Mouse (Mus musculus): Measurements from ENCODE around the gene St3gal3.

Gene St3gal3

GRCm38 (mm10) chr4:117887920-117888319 lies 246.8 kb downstream of the St3gal3 start:
- no peak for DNase-seq

GRCm38 (mm10) chr4:117887133-117887532 lies 247.6 kb downstream of the St3gal3 start, which contains the start of gene Atp6v0b:
TSS of gene Atp6v0b (minus strand) at chr4:117887333.
- peak; percentile 96 for DNase-seq

- no peak for DNase-seq
Observed at GRCm38 (mm10) chr4:117886644-117887043, 248.1 kb downstream of the St3gal3 start.

GRCm38 (mm10) chr4:117885994-117886393 lies 248.7 kb downstream of the St3gal3 start:
- no peak for DNase-seq

- no peak for DNase-seq
Observed at GRCm38 (mm10) chr4:117885093-117885492, 249.6 kb downstream of the St3gal3 start.

- DNase-seq, result no peak
Observed at GRCm38 (mm10) chr4:117884146-117884545, 250.6 kb downstream of the St3gal3 start.

- DNase-seq, result peak; percentile 69
Observed at GRCm38 (mm10) chr4:117882701-117883691, 251.7 kb downstream of the St3gal3 start, which contains the start of gene B4galt2. TSS of gene B4galt2 (minus strand) at chr4:117883487.
